Mouse (Mus musculus): ENCODE measurements at regions not wholly inside any gene's neighbourhood (a gene's known extent, or its start where the extent isn't known, plus 50 kb on each side); places are given as distances from the start of the nearest gene placed in this dataset.

- WGBS, result 90% methylated on average over 3 of the region's 3 CpGs
- Histone ChIP-seq H3K27me3 (no peaks in the 10 kb centered on the region), H3K9ac (replicated peaks) (no peak overlapping the region), H3K4me2 (no peak overlapping the region), H3K9me3 (peaks cover 3% of the 10 kb centered on the region; the same call in 1 of the 2 replicates), H3K36me3 (no peaks in the 10 kb centered on the region), H3K27ac (no peak overlapping the region), H3K4me1 (replicated peaks) (no peaks in the 10 kb centered on the region), H3K4me3 (replicated peaks) (no peak overlapping the region)
- no peak for ATAC-seq (ENCODE audit: insufficient number of reproducible peaks, insufficient read depth, low FRiP score, low TSS enrichment, low read depth)
Observed at GRCm38 (mm10) chr9:117863944-117864343, 176.4 kb upstream of the Azi2 start.

- Histone ChIP-seq H3K4me2 (no peak overlapping the region), H3K27me3 (no peaks in the 10 kb centered on the region), H3K4me1 (replicated peaks) (no peaks in the 10 kb centered on the region), H3K4me3 (replicated peaks) (no peak overlapping the region), H3K9ac (replicated peaks) (no peak overlapping the region), H3K9me3 (peaks cover 3% of the 10 kb centered on the region; the same call in 1 of the 2 replicates), H3K36me3 (no peaks in the 10 kb centered on the region), H3K27ac (no peak overlapping the region)
- ATAC-seq (ENCODE audit: insufficient number of reproducible peaks, insufficient read depth, low FRiP score, low TSS enrichment, low read depth), result no peak
- WGBS, result 83% methylated on average over 6 of the region's 6 CpGs
Observed at GRCm38 (mm10) chr9:117863318-117863717, 177.0 kb upstream of the Azi2 start.

- H3K27me3 ChIP-seq, result no peaks in the 10 kb centered on the region
- H3K4me2 ChIP-seq, result no peak overlapping the region
- no peak overlapping the region for H3K4me3 ChIP-seq (replicated peaks)
- no peak overlapping the region for H3K27ac ChIP-seq
- ATAC-seq (ENCODE audit: insufficient number of reproducible peaks, insufficient read depth, low FRiP score, low TSS enrichment, low read depth), result no peak
- H3K9me3 ChIP-seq, result no peaks in the 10 kb centered on the region
- H3K9ac ChIP-seq (replicated peaks), result no peak overlapping the region
- 77% methylated on average over 16 of the region's 16 CpGs for WGBS
- H3K4me1 ChIP-seq (replicated peaks), result no peaks in the 10 kb centered on the region
- H3K36me3 ChIP-seq, result no peaks in the 10 kb centered on the region
Observed at GRCm38 (mm10) chr9:117859580-117860045, 180.7 kb upstream of the Azi2 start.

GRCm38 (mm10) chr9:117843531-117843930 is 196.8 kb upstream of the Azi2 start:
- no peak for ATAC-seq (ENCODE audit: insufficient number of reproducible peaks, insufficient read depth, low FRiP score, low TSS enrichment, low read depth)
- no peaks in the 10 kb centered on the region for H3K27me3 ChIP-seq
- no peak overlapping the region for H3K9ac ChIP-seq (replicated peaks)
- WGBS, result 75% methylated on average over 4 of the region's 4 CpGs
- no peaks in the 10 kb centered on the region for H3K4me1 ChIP-seq (replicated peaks)
- H3K36me3 ChIP-seq, result no peaks in the 10 kb centered on the region
- H3K4me3 ChIP-seq (replicated peaks), result no peak overlapping the region
- no peak overlapping the region for H3K4me2 ChIP-seq
- H3K9me3 ChIP-seq, result no peaks in the 10 kb centered on the region
- H3K27ac ChIP-seq, result no peak overlapping the region

GRCm38 (mm10) chr9:117836696-117837380 is 203.5 kb upstream of the Azi2 start:
- no peaks in the 10 kb centered on the region for H3K27me3 ChIP-seq
- no peak overlapping the region for H3K9ac ChIP-seq (replicated peaks)
- H3K36me3 ChIP-seq, result no peaks in the 10 kb centered on the region
- H3K4me3 ChIP-seq (replicated peaks), result no peak overlapping the region
- no peak for ATAC-seq (ENCODE audit: insufficient number of reproducible peaks, insufficient read depth, low FRiP score, low TSS enrichment, low read depth)
- peak overlapping the region; percentile 4; the same call in 1 of the 2 replicates for H3K4me2 ChIP-seq
- no peaks in the 10 kb centered on the region for H3K9me3 ChIP-seq
- H3K27ac ChIP-seq, result no peak overlapping the region
- H3K4me1 ChIP-seq (replicated peaks), result no peaks in the 10 kb centered on the region
- 28% methylated on average over 12 of the region's 12 CpGs for WGBS

- no peak for ATAC-seq (ENCODE audit: insufficient number of reproducible peaks, insufficient read depth, low FRiP score, low TSS enrichment, low read depth)
- WGBS, result 76% methylated on average over 6 of the region's 6 CpGs
Observed at GRCm38 (mm10) chr9:117833586-117833985, 203.9 kb upstream of the Rbms3 start.

GRCm38 (mm10) chr9:117814661-117815060 is 184.9 kb upstream of the Rbms3 start:
- H3K9ac ChIP-seq (replicated peaks), result no peak overlapping the region
- no peaks in the 10 kb centered on the region for H3K9me3 ChIP-seq
- no peak overlapping the region for H3K27ac ChIP-seq
- no peak for ATAC-seq (ENCODE audit: insufficient number of reproducible peaks, insufficient read depth, low FRiP score, low TSS enrichment, low read depth)
- WGBS, result 61% methylated on average over 4 of the region's 4 CpGs
- H3K4me3 ChIP-seq (replicated peaks), result no peak overlapping the region
- H3K4me1 ChIP-seq (replicated peaks), result peaks cover 3% of the 10 kb centered on the region; the same call in 1 of the 2 replicates
- H3K4me2 ChIP-seq, result no peak overlapping the region
- H3K27me3 ChIP-seq, result no peaks in the 10 kb centered on the region
- no peaks in the 10 kb centered on the region for H3K36me3 ChIP-seq

More at GRCm38 (mm10) chr9:117833586-117833985, 203.9 kb upstream of the Rbms3 start:
- H3K27me3 ChIP-seq, result no peaks in the 10 kb centered on the region
- no peak overlapping the region for H3K4me3 ChIP-seq (replicated peaks)
- H3K9me3 ChIP-seq, result no peaks in the 10 kb centered on the region
- H3K9ac ChIP-seq (replicated peaks), result no peak overlapping the region
- H3K27ac ChIP-seq, result no peak overlapping the region
- H3K4me1 ChIP-seq (replicated peaks), result no peaks in the 10 kb centered on the region
- H3K36me3 ChIP-seq, result no peaks in the 10 kb centered on the region
- no peak overlapping the region for H3K4me2 ChIP-seq

- Histone ChIP-seq H3K4me3 (replicated peaks) (no peak overlapping the region), H3K4me1 (replicated peaks) (peaks cover 3% of the 10 kb centered on the region; the same call in 1 of the 2 replicates), H3K36me3 (no peaks in the 10 kb centered on the region), H3K27ac (no peak overlapping the region), H3K9me3 (no peaks in the 10 kb centered on the region), H3K9ac (replicated peaks) (no peak overlapping the region), H3K27me3 (no peaks in the 10 kb centered on the region), H3K4me2 (no peak overlapping the region)
- ATAC-seq (ENCODE audit: insufficient number of reproducible peaks, insufficient read depth, low FRiP score, low TSS enrichment, low read depth), result no peak
- 76% methylated on average over 9 of the region's 9 CpGs for WGBS
Observed at GRCm38 (mm10) chr9:117813216-117813615, 183.5 kb upstream of the Rbms3 start.

- 78% methylated on average over 9 of the region's 9 CpGs for WGBS
- no peak for ATAC-seq (ENCODE audit: insufficient number of reproducible peaks, insufficient read depth, low FRiP score, low TSS enrichment, low read depth)
- Histone ChIP-seq H3K4me1 (replicated peaks) (no peaks in the 10 kb centered on the region), H3K27me3 (no peaks in the 10 kb centered on the region), H3K4me2 (no peak overlapping the region), H3K4me3 (replicated peaks) (no peak overlapping the region), H3K27ac (no peak overlapping the region), H3K9ac (replicated peaks) (no peak overlapping the region), H3K36me3 (no peaks in the 10 kb centered on the region), H3K9me3 (no peaks in the 10 kb centered on the region)
Observed at GRCm38 (mm10) chr9:117805812-117806211, 176.1 kb upstream of the Rbms3 start.

GRCm38 (mm10) chr9:117784186-117784591 is 154.5 kb upstream of the Rbms3 start:
- no peak overlapping the region for H3K4me3 ChIP-seq (replicated peaks)
- no peak for ATAC-seq (ENCODE audit: insufficient number of reproducible peaks, insufficient read depth, low FRiP score, low TSS enrichment, low read depth)
- whole genome bisulfite sequencing, result 67% methylated on average over 5 of the region's 5 CpGs
- no peak overlapping the region for H3K4me2 ChIP-seq
- H3K9ac ChIP-seq (replicated peaks), result no peak overlapping the region
- no peaks in the 10 kb centered on the region for H3K36me3 ChIP-seq
- no peaks in the 10 kb centered on the region for H3K27me3 ChIP-seq
- H3K27ac ChIP-seq, result no peak overlapping the region
- H3K9me3 ChIP-seq, result no peaks in the 10 kb centered on the region
- no peaks in the 10 kb centered on the region for H3K4me1 ChIP-seq (replicated peaks)

GRCm38 (mm10) chr9:117754651-117755050 is 124.9 kb upstream of the Rbms3 start:
- 89% methylated on average over 6 of the region's 6 CpGs for WGBS
- no peak for ATAC-seq (ENCODE audit: insufficient number of reproducible peaks, insufficient read depth, low FRiP score, low TSS enrichment, low read depth)
- H3K27me3 ChIP-seq, result no peaks in the 10 kb centered on the region
- no peaks in the 10 kb centered on the region for H3K36me3 ChIP-seq
- H3K9me3 ChIP-seq, result 0 out of 2 replicates have a peak, but pooled peaks cover 3% of the 10 kb centered on the region
- H3K4me2 ChIP-seq, result no peak overlapping the region
- no peak overlapping the region for H3K4me3 ChIP-seq (replicated peaks)
- H3K4me1 ChIP-seq (replicated peaks), result peaks cover 10% of the 10 kb centered on the region
- no peak overlapping the region for H3K27ac ChIP-seq
- H3K9ac ChIP-seq (replicated peaks), result no peak overlapping the region

GRCm38 (mm10) chr9:117753466-117753865 is 123.8 kb upstream of the Rbms3 start:
- H3K9ac ChIP-seq (replicated peaks), result no peak overlapping the region
- peaks cover 2% of the 10 kb centered on the region; the same call in 1 of the 2 replicates for H3K4me1 ChIP-seq (replicated peaks)
- H3K36me3 ChIP-seq, result no peaks in the 10 kb centered on the region
- 0 out of 2 replicates have a peak, but pooled peaks cover 3% of the 10 kb centered on the region for H3K9me3 ChIP-seq
- no peaks in the 10 kb centered on the region for H3K27me3 ChIP-seq
- ATAC-seq (ENCODE audit: insufficient number of reproducible peaks, insufficient read depth, low FRiP score, low TSS enrichment, low read depth), result no peak
- no peak overlapping the region for H3K4me2 ChIP-seq
- H3K4me3 ChIP-seq (replicated peaks), result no peak overlapping the region
- WGBS, result 79% methylated on average over 3 of the region's 3 CpGs
- H3K27ac ChIP-seq, result no peak overlapping the region
